Mouse (Mus musculus) T-helper 2 cell (primary cell): ENCODE results near the gene Malsu1.

ENCODE experiments used
- in situ Hi-C: fragments of 300-600 bp; cut with MboI, MseI; formaldehyde crosslinking; loops from one replicate; pipeline ENCODE4 v1.15.1; 2025; ENCODE audit warnings: high pct_unique_total_duplicates

Malsu1 gene

DNA sequence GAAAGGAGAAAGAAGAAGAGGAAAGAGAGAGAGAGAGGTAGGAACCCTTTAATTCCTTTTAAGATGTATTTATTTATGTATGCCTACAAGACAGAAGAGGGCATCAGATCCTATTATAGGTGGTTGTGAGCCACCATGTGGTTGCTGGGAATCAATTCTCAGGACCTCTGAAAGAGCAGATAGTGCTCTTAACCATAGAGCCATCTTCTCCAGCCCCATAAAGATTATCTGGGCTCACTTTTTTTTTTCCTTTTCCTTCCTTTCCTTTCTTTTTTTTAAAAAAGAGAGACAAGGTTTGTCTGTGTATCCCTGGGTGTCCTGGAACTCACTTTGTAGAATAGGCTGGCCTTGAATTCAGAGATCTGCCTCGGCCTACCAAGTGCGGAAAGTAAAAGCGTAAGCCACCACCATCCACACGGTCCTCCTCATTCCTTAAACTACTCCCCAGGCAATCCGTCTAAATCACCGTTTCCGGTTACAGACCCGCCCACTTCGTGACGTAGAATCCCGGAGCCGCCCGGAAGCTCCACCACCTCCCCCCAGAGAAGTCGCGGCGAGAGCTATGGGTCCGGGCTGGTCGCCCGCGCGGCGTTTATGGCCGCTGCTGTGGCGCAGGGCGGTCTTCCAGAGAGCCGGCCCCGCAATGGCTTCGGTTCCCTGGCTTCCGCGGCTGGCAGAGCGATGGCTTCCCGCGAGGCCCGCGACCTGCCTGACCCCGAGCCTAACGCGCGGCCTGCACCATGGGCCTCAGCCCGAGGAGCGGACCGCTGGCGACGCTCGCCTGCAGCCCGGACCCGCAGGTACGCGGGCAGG, at the start of gene Malsu1:
Malsu1 (plus strand) TSS at position 492 of the 813 bp plus-strand sequence.
- in situ Hi-C loops = no loop called here

DNA sequence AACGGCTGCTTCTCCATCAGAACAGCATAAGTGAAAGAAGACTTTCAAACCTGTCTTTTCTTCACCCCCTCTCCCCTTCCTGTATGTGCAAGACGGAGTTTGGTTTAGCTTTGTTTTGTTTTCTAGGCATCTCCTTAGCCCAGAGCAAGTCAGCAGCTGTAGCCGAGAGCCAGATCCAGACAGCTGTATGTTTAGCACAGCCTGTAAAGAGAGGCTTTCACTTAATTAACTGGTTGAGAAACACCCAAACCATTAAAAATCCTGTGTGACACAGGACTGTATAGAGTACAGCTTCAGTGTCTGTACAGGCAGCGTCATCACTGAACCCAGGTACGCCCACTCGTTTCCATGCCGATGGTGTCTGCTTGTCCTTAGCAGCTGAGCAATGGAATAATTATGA, 48.3 kb upstream of the Malsu1 start:
- in situ Hi-C loops = no loop called here

DNA sequence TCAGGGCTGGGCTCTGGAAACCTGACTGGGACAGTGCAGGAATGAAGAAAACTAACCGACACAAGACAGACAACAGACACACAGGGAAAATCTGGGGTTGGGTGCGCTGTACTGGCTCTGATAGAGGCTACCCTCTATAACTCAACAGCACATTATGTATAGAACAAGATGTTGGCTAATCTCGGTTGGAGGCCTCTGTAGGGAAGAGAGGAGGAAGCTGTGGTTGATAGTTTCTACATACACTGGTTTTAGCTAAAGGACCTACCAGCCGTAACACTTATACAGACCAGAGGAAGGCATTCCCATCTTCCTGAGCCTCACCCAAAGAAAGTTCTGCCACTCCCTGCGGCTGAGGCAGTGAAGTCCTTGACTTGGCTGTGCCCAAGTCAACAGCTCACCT, 47.1 kb upstream of the Malsu1 start:
- in situ Hi-C loops = no loop called here

GRCm38 (mm10) chr6:49028019-49028418, 45.6 kb upstream of the Malsu1 start:
- in situ Hi-C loops = no loop called here

GRCm38 (mm10) chr6:49028708-49029107, 44.9 kb upstream of the Malsu1 start:
- in situ Hi-C loops = no loop called here

DNA sequence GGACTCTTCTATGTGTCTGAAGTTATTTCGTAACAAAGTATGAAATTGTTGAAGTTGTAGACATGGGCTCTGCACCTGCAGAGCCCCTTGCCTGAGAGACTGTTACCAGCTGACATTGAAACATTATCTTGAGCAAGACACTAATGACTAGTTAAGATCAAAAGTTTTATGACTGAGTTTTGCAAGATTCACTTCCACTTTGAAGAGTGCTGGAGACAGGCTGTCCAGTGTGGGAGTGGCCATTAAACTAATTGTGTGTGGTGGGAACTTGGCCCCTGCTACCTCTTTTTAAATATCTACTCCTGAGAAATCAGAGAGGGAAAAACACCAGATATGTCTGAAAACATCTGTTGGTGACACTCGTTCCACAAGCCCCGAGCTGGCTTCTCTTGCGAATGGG, 42.4 kb upstream of the Malsu1 start:
- in situ Hi-C loops = no loop called here

GRCm38 (mm10) chr6:49032783-49033182, 40.8 kb upstream of the Malsu1 start:
- in situ Hi-C loops = no loop called here

- in situ Hi-C loops = no loop called here
Measured at GRCm38 (mm10) chr6:49036275-49037267, 37.0 kb upstream of the Malsu1 start, which contains the start of gene Gpnmb. Gpnmb (plus strand) TSS chr6:49036546.

DNA sequence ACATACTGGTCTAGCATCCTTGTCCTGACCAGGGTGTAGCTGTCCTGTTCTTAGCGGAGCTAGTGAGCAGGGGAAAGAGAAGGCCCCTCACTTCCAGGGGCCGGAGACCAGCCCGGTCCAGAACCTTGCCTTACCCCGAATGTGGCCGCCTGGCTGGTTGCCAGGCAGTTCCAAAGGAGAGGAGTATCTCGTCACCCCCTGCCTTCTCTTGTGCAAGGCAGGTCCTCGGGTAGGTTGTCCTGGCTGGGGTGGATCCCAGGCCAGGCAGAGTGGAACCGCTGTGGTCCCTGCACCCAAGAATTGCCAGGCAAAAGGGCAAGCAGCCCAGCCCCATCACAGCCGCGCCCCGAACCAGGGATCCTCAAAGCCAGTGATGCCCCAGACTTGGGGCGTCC, 36.3 kb upstream of the Malsu1 start:
- in situ Hi-C loops = no loop called here

DNA sequence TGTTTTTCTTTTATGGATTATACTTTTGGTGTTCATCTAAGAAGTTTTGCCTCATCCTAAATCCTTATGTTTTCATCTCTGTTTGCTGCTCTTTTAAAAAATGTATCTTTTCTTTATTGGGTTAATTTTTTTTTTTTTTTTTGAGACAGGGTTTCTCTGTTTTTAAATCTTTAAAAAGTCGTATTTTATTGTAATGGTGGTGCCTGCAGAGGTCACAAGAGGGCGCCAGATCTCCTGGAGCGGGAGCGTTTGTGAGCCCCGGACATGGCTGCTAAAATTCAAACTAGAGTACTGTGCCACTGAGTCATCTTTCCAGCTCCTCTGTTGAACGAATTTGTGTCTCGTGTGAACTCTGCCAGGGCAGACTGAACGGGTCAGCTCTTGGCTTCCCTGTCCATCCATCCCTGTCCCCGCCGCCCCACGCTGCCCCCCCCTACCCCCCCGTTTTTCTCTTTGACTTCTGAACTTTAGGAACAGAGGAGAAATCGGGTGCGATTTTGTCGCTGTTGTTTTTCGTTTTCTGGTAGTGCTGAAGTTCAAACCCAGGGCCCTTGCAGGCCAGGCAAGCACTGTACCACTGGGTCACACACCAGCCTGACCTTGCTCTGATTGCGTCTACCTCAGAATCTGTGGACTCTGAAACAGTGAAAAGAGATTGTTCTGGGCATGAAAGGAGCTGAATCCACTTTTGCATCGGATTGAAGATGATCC, 34.0 kb upstream of the Malsu1 start:
- in situ Hi-C loops = loop anchor here (10.0 kb wide), 1 partner anchor 175 kb away; the partner anchor contains the start of gene Igf2bp3

GRCm38 (mm10) chr6:49046502-49046901, 27.1 kb upstream of the Malsu1 start:
- in situ Hi-C loops = loop anchor here (10.0 kb wide), 1 partner anchor 168 kb away; the partner anchor contains the start of gene Igf2bp3

DNA sequence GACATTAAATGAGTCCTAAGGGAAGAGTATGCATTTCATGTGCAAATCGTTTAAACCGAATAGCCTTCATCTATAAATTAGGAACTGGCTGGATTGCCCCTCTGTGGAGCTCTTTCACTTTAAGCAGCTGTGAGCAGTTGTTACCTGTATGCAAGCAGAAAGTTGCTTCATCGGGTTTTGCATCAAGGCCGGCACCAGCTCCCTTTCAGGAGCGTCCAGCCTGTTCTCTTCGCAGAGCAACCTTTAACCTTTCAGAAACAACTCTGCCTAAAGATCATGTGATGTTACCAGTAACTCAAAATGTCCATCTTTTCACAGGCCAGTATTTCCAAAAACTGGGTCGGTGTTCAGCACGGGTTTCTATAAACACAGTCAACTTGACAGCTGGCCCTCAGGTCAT, 26.6 kb upstream of the Malsu1 start:
- in situ Hi-C loops = loop anchor here (10.0 kb wide), 1 partner anchor 168 kb away; the partner anchor contains the start of gene Igf2bp3

GRCm38 (mm10) chr6:49047848-49048247, 25.7 kb upstream of the Malsu1 start:
- in situ Hi-C loops = loop anchor here (10.0 kb wide), 1 partner anchor 167 kb away; the partner anchor contains the start of gene Igf2bp3

- in situ Hi-C loops = loop anchor here (10.0 kb wide), 1 partner anchor 166 kb away; the partner anchor contains the start of gene Igf2bp3
Measured at GRCm38 (mm10) chr6:49048395-49048794, 25.2 kb upstream of the Malsu1 start.

- in situ Hi-C loops = loop anchor here (10.0 kb wide), 1 partner anchor 184 kb away; no protein-coding TSS in a partner anchor
Measured at GRCm38 (mm10) chr6:49050677-49051410, 22.8 kb upstream of the Malsu1 start.

- in situ Hi-C loops = loop anchor here (10.0 kb wide), 1 partner anchor 183 kb away; no protein-coding TSS in a partner anchor
Measured at GRCm38 (mm10) chr6:49052191-49052590, 21.4 kb upstream of the Malsu1 start.

- in situ Hi-C loops = loop anchor here (10.0 kb wide), 1 partner anchor 180 kb away; no protein-coding TSS in a partner anchor
Measured at GRCm38 (mm10) chr6:49055256-49055733, 18.3 kb upstream of the Malsu1 start.

GRCm38 (mm10) chr6:49056009-49056408, 17.6 kb upstream of the Malsu1 start:
- in situ Hi-C loops = loop anchor here (10.0 kb wide), 1 partner anchor 179 kb away; no protein-coding TSS in a partner anchor

DNA sequence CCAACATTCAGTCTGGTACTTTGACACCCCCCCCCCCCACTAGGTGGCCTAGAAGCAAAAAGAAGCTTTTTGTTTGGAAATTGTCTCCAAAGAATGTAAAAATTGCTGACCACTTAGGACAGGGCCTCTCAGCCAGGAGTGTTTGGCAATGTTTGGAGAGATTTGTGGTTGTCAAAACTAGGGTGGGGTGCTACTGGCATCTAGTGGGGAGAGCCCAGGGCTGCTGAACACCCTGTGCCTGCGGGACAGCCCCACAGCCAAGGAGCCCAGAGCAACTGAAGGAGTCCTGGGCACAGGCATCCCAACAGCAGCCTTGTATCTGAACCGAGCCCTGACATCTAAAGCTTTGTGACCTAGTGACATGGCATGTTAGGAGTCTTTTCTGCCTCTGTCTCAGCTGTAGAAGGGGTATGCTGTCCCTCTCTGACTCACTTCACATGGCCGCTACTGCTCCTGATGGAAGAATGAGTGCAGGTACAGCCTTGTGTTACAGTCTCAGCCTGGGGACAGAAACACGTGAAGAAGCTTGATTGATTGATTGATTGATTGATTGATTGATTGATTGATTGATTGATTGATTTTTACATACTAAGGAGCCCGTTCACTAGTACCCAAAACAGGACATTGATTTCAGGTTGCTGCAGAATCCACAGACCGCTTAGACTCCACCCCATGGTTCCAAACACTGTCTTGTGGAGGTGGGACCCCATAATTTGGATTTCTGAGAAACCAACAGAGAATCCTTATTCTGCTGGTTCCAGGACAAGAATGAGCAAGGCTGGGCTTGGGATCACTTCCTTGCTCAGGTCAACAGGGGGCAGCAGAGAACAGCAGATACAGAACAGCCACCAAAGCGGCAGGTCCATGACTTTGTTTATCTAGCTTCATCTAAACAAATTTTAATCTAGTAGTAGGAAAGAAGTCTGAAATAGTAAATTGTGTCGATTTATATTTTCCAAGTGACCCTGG, 16.3 kb upstream of the Malsu1 start:
- in situ Hi-C loops = loop anchor here (10.0 kb wide), 1 partner anchor 177 kb away; no protein-coding TSS in a partner anchor
